Mouse (Mus musculus) gonadal fat pad, adult 2 months (tissue): ENCODE data around the gene Topbp1. TPM values are rescaled to one million over a fixed set of nuclear protein-coding genes. Genes with fewer than 3 reads are reported as not detected.

ENCODE experiments used
- DNase-seq: peaks from one replicate; pipeline ENCODE4 v3.0.0-alpha.2; 2012; ENCODE audit warnings: low read depth
- polyA plus RNA-seq: library from polyadenylated mRNA; depleted of rRNA; stranded (reverse); fragments of >200 nt; gene quantifications from 2 replicates; pipeline ENCODE4 v1.2.3, GENCODE M21; 2012; rRNA removed

Gene Topbp1
- polyA plus RNA-seq, 1 experiment = 9.8 TPM

DNA sequence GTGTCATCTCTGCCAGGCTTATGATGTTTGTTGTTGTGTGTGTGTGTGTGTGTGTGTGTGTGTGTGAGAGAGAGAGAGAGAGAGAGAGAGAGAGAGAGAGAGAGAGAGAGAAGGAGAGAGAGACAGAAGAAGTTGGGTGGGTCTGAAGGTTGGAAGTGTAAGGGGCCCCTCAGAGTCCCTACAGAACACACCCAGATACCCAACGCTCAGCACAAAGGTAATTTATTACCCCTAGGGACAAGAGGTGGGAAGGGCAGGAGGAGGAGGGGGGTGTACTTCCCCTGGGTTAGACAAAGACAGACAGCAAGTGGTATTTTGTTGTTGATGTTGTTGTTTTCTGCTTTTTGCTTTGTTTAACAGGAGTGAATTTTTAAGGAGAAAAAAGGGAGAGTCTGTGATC lies 80.6 kb downstream of the Topbp1 start:
- DNase-seq = no peak

DNA sequence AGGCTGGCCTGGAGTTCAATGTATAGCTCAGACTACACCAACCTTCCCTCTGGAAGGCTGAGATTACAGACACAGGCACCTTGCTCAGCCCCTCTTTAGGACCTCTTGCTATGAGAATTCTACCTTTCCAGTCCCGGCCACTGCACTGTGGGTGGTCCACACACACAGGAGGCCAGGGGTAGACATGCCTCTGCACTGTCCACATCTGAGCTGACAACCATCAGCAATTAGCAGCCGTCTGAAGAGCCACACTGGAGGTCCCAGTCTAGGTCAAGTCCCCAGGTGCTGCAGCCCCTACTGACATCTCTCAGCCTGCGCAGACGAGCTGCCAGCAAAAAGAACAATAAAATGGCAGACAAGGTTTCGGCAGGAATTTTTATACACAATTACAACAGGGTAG lies 81.6 kb downstream of the Topbp1 start:
- DNase-seq = no peak

DNA sequence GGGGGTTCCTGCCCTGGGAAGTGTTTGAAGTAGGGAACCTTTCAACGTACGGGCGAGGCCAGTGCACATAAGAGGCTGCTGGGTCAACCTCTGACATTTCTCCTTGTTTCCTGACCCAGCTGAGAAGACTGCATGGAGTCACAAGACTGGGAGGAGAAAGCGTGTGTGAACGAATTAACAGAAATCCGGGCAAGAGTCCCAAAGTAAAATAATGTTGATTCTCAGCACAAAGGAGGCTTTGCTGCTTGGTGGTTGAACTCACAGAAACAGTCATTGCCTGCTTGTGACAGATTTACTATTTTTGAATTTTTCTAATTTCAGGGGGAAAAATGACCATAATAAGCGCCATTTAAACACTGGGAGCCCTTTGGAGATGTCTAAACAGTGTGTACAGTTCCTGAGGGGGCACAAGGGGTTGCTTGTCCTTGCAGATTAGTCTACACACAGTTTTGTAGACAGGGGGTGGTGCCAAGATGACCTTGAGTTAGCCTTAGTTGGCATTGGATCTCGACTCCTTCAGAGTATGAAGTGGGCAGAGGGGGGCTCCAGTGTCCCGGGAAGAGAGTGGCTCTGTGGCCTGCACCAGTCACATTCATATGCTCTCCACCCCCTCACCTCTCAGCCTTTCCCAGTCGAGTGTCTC lies 82.1 kb downstream of the Topbp1 start:
- no peak for DNase-seq

- DNase-seq = no peak
These were observed 84.2 kb downstream of the Topbp1 start for GRCm38 (mm10) chr9:103389261-103389660.

- DNase-seq = no peak
These were observed 86.9 kb downstream of the Topbp1 start for GRCm38 (mm10) chr9:103391796-103392372.

GRCm38 (mm10) chr9:103393256-103393655 lies 88.2 kb downstream of the Topbp1 start:
- no peak for DNase-seq

DNA sequence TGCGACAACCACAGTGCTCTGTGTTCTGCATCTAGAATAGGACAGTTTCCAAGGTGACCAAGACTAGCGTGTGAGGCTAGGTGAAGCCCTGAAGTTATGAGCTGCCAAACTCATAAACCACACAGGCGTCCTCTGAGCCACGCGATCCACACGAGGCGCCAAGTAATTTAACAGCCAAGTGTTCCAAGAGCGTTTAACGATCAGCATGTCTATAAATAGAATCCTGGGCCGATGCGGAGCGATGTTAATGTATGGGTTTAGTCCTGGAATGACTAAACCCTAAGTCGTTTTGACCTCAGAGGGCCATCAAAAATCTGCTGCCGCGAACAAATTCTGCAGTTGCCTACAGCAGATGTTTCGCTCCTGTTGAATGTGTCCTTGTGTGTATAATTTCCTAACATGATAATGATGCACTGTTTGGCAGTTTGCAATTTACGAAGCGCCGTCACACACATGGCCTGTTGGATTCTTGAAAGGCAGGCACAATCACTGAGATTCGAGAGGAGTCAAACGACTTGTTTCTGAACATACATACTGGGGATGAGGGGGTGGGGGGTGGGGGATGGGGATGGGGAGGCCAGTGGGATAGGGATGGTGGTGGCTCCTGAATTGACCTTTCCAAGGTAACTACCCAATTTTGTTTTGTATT lies 93.6 kb downstream of the Topbp1 start:
- no peak for DNase-seq

Other genes starting within 250 kb of the Topbp1 start
- gene Rab6b, start 193.4 kb upstream of the Topbp1 start, polyA plus RNA-seq = 10.1 and 12.7 TPM in 2 replicates
- gene Srprb, start 103.1 kb upstream of the Topbp1 start, polyA plus RNA-seq = 54.8 and 69.8 TPM in 2 replicates
- 0.14 and 0.30 TPM in 2 replicates for gene Gm20425, start 74.9 kb upstream of the Topbp1 start, polyA plus RNA-seq
- 927 and 1,066 TPM in 2 replicates for gene Trf, start 74.8 kb upstream of the Topbp1 start, polyA plus RNA-seq
- 0.63 and 1.0 TPM in 2 replicates for gene 1300017J02Rik, start 133 bp upstream of the Topbp1 start, polyA plus RNA-seq
- gene Cdv3, start 60.6 kb downstream of the Topbp1 start, polyA plus RNA-seq = 31.2 and 39.6 TPM in 2 replicates
- not detected in 2 replicates for gene Bfsp2, start 175.2 kb downstream of the Topbp1 start, polyA plus RNA-seq